Mouse (Mus musculus) splenic B cell, adult 2 months (primary cell): ENCODE data around the gene Gsk3b.
"Not testable (repeated sequence)": the region's sequence is repeated elsewhere in the genome, so short reads cannot be mapped to it uniquely, and the experiment has no call there.

Experiments
- DNase-seq: peaks from one replicate; pipeline ENCODE4 v3.0.0-alpha.2; 2011; ENCODE audit warnings: low read depth, low spot score
- H3K27me3 ChIP-seq: 2 replicates; pipeline ENCODE4 v1.6.1; 2012; ENCODE audit warnings: mild to moderate bottlenecking, low read length, moderate library complexity, mixed read lengths; ENCODE audit not compliant: control insufficient read depth, poor library complexity, insufficient read depth, severe bottlenecking
- H3K36me3 ChIP-seq: 2 replicates; pipeline ENCODE4 v1.6.1; 2012; ENCODE audit warnings: mild to moderate bottlenecking, low read length, moderate library complexity, mixed read lengths; ENCODE audit not compliant: control insufficient read depth, poor library complexity, insufficient read depth, severe bottlenecking

Gene Gsk3b

GRCm38 (mm10) chr16:38090341-38091005 is 1.7 kb downstream of the Gsk3b start:
- H3K27me3 ChIP-seq, result no peaks in the 10 kb centered on the region
- H3K36me3 ChIP-seq, result no peaks in the 10 kb centered on the region
- DNase-seq, result no peak

DNA sequence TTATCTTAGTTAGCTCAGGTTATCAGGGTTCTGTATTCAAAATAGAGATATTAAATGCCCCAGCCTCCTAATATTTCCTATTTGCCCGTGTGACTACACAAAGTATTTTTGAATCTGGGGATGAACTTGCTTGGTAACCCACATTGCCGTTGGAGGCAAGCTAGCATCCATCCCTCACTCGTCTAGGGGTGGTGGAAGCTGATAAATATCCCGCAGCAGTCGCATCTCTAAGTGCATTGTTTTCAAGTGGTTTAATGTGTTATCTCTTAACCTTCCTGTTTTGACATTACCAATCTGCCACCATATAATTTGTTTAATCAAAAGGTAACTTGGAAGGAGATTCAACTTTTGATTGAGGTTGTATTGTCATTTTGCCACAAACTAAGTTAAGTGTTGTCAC is 2.2 kb downstream of the Gsk3b start:
- H3K27me3 ChIP-seq, result no peaks in the 10 kb centered on the region
- H3K36me3 ChIP-seq, result no peaks in the 10 kb centered on the region
- DNase-seq, result no peak

DNA sequence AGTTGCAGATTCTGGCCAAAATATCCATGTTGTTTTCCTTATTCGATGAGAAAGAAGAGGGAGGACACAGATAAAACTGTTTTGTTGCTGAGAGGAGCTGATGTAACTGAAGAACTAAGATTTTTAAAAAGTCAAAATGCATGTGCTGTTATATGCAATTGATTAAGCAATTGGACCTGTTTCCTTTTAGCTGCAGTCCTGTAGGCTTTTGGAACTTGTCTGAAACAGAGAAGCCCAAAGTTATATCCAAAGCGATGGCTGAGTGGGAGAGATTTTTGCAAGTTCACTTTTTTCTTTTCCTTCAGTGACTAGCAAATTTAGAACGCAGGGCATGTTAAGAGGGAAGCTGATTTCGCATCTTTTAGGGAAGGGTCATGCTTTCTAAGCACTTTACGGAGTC is 2.9 kb downstream of the Gsk3b start:
- H3K27me3 ChIP-seq, result no peaks in the 10 kb centered on the region
- H3K36me3 ChIP-seq, result no peaks in the 10 kb centered on the region
- DNase-seq, result no peak

GRCm38 (mm10) chr16:38092598-38092997 is 3.8 kb downstream of the Gsk3b start:
- Histone ChIP-seq H3K36me3 (no peaks in the 10 kb centered on the region), H3K27me3 (no peaks in the 10 kb centered on the region)
- DNase-seq, result no peak

DNA sequence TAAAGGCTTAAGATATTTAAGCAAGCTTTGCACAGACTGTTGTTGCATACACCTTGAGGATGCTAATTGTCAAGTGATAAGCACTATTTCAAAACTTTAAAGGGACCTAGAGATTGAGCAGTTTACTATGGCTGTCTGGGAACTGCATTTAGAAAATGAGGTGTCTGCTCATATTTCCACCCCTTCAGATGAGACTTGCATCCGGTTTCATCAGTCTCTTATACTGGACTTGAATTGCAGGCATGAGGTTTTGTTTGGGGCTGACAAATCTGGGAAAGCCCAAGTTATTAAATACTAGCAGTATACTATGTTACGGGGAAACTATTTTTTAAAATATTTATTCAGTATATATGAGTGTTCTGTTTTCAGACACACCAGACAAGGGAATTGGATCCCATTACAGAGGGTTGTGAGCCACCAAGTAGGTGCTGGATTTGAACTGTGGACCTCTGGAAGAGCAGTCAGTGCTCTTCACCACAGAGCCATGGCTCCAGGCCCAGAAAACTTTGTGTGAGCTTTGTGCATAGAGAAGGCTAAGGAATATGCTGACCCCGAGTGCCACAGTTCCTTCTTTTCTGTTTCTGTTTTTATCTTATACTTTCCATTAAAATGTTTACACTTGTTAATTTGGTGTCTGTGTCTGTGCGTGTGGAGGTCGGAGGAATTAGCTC is 6.5 kb downstream of the Gsk3b start:
- no peaks in the 10 kb centered on the region for H3K27me3 ChIP-seq
- DNase-seq, result no peak
- peaks cover 4% of the 10 kb centered on the region for H3K36me3 ChIP-seq

DNA sequence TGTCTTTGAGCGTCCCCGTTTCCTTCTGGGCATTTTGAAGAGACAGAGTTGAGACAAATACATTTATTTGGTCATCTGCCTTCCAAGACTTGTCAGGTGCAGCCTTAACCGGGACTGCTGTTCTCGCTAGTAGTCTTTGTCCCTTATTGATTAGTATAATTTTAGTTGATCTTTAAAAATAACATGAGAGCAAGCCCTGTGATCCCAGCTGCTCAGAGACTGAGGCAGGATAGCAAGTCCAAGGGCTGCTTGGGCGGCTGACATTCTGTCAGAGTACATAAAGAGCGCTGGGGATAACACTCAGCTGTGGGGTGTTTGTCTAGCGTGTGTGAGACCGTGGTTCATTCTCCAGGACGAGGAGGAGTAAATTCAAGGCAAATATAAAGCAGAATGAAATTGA is 8.7 kb downstream of the Gsk3b start:
- DNase-seq, result no peak
- Histone ChIP-seq H3K36me3 (peaks cover 4% of the 10 kb centered on the region), H3K27me3 (no peaks in the 10 kb centered on the region)

DNA sequence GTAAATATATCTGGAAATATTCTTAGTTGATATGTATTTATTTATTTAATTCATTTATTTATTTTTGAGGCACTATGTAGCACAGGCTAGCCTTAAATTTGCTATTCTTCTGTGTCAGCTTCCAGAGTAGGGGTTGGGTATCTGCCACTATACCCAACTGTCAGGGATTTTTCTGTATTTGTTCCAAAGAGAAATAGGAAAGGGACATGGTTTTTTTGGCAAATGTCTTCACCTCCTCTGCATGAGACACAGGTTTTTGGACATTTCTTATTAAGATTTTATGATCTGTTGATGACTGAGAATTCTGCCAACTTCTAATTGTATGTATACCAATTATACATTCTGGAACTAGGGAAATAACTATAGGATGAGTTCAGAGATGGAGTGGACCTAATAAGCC is 10.5 kb downstream of the Gsk3b start:
- Histone ChIP-seq H3K27me3 (no peaks in the 10 kb centered on the region), H3K36me3 (peaks cover 4% of the 10 kb centered on the region)
- no peak for DNase-seq

DNA sequence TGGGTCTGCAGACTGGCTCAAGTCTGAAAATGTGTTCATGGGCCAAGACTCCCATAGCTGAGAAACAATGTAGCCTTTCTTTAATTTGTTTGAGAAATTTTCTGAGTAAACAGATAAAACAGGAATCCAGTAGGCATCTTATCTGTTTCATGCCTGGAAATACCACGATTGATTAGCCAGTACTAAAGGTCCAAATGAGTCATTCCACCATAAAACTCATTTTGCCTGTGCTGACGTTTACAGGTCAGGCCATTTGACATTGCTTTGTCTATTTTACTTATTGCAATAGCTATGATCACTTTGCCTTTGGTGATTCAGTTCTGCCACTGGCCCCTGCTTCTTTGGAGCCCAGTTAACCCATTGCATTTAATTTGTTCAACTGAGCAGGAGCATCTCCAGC is 11.8 kb downstream of the Gsk3b start:
- H3K27me3 ChIP-seq, result no peaks in the 10 kb centered on the region
- no peak for DNase-seq
- peaks cover 4% of the 10 kb centered on the region for H3K36me3 ChIP-seq

- H3K36me3 ChIP-seq, result peaks cover 1% of the 10 kb centered on the region; the same call in 1 of the 2 replicates
- H3K27me3 ChIP-seq, result no peaks in the 10 kb centered on the region
Measured at GRCm38 (mm10) chr16:38105453-38105852, 16.7 kb downstream of the Gsk3b start.

GRCm38 (mm10) chr16:38106542-38106941 is 17.7 kb downstream of the Gsk3b start:
- DNase-seq, result no peak

More at GRCm38 (mm10) chr16:38105453-38105852, 16.7 kb downstream of the Gsk3b start:
- DNase-seq, result no peak

DNA sequence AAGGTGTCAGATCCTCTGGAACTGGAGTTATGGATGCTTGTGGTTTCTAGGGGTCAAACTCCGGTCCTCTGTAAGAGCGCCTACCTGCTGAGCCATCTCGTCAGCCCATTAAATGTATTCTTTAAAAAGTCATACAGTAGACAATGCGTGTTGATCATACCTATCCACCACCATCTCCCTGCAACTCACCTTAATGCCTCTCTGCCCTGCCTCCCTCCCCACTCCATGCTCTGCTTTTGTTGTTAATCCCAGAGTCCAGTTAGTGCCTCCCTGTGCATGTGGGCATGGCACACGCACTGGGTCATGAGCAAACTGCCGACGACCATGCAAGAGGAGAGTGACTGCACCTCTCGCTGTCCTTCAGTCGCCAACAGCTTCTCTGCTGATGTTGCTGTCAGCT is 21.2 kb downstream of the Gsk3b start:
- no peak for DNase-seq
- peaks cover 1% of the 10 kb centered on the region; the same call in 1 of the 2 replicates for H3K36me3 ChIP-seq
- H3K27me3 ChIP-seq, result no peaks in the 10 kb centered on the region

More at GRCm38 (mm10) chr16:38106542-38106941, 17.7 kb downstream of the Gsk3b start:
- Histone ChIP-seq H3K36me3 (peaks cover 1% of the 10 kb centered on the region; the same call in 1 of the 2 replicates), H3K27me3 (no peaks in the 10 kb centered on the region)

GRCm38 (mm10) chr16:38110575-38110974 is 21.8 kb downstream of the Gsk3b start:
- DNase-seq, result no peak
- Histone ChIP-seq H3K27me3 (no peaks in the 10 kb centered on the region), H3K36me3 (peaks cover 1% of the 10 kb centered on the region; the same call in 1 of the 2 replicates)

DNA sequence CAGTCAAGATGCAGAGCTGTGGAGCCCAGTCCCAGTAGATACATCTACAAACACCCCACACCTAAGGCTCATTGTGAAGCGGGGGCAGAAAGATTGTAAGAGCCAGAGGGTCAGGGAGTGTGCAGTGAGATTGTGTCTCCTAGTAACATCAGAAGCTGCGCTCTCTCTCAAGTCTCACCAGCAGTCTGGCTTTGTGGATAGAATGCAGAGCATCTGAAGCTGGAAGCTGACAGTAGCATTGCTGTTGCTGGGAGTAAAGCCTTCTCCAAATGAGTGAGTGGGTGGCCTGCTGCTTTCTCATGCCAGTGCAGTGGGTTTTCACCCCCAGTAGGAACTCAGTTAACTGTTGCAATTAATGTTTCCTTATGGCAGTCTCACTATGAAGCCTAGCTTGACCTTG is 25.3 kb downstream of the Gsk3b start:
- Histone ChIP-seq H3K27me3 (no peaks in the 10 kb centered on the region), H3K36me3 (no peaks in the 10 kb centered on the region; the same call in 1 of the 2 replicates)
- DNase-seq, result no peak

- not testable (repeated sequence) for H3K36me3 ChIP-seq, H3K27me3 ChIP-seq, DNase-seq
Measured at GRCm38 (mm10) chr16:38117909-38118308, 29.1 kb downstream of the Gsk3b start.

DNA sequence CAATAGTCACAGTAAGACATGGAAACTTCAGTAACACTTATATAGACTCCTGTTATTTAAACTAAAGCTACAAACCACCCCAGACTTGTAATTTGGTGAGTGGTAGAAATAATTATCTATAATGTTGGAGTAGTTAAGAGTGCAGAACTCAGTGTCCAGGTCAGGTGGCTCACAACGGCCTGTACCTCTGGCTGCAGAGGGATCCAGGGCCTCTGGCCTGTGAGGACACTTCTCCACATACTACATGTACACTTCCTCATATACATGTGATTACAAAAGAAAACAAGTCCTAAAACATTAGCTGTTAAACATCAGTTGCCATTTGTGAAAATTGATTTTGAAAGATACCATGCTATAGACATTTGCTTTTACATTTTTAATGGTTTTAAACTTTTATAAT is 29.9 kb downstream of the Gsk3b start:
- no peak for DNase-seq
- H3K27me3 ChIP-seq, result no peaks in the 10 kb centered on the region
- no peaks in the 10 kb centered on the region; the same call in 1 of the 2 replicates for H3K36me3 ChIP-seq
